Mouse (Mus musculus) ES-Bruce4 (cell line): ENCODE data around the gene Olfr317.
"Not testable (repeated sequence)": the region's sequence is repeated elsewhere in the genome, so short reads cannot be mapped to it uniquely, and the experiment has no call there.

ENCODE experiments used
- CTCF ChIP-seq: IDR thresholded peaks from one replicate; pipeline ENCODE4 v1.8.1; 2011; ENCODE audit warnings: low read depth, low read length
- POLR2A ChIP-seq: IDR thresholded peaks from one replicate; pipeline ENCODE4 v1.8.1; 2011; ENCODE audit warnings: low read length; ENCODE audit not compliant: insufficient read depth

DNA sequence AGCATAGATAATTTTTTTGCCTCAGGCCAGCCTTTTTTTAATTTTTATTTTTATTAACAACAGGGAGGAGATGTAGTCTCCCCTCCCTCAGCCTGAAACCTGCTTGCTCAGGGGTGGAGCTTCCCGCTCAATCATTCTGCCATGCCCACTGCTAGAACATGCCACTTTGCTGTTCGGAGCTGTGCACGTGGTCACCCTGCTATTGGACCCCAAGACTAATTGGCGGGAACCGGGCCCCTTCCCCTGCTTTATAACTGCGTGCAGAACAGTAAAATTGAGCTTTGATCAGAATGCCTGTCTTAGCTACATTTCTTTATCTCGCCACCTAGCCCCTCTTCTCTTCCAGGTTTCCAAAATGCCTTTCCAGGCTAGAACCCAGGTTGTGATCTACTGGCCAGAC lies 21.3 kb downstream of the Olfr317 start:
- TF ChIP-seq POLR2A, CTCF: not testable (repeated sequence)
